Mouse (Mus musculus) kidney, postnatal 0 days (tissue): ENCODE results near the gene Npb. TPM values are rescaled to one million over a fixed set of nuclear protein-coding genes. Genes with fewer than 3 reads are reported as not detected.
A peak's percentile ranks its signal among the peaks of the same experiment; 100 is the strongest.

ENCODE experiments used
- ATAC-seq: fragments of 200-750 bp; cut with Nextera tagmentation; replicated peaks from 2 replicates; pipeline ENCODE4 v1.8.0; 2017; ENCODE audit warnings: low read depth, moderate number of reproducible peaks, moderate TSS enrichment, moderate library complexity; ENCODE audit not compliant: low FRiP score
- DNase-seq: peaks from one replicate; pipeline ENCODE4 v3.0.0-alpha.2; 2016; ENCODE audit warnings: low spot score
- H3K27ac ChIP-seq: fragments of 300-500 bp; sonication (generic); 2 replicates; pipeline ENCODE4 v1.5.1; 2014; ENCODE audit warnings: mild to moderate bottlenecking
- H3K27me3 ChIP-seq: fragments of 300-500 bp; sonication (generic); 2 replicates; pipeline ENCODE4 v1.6.1; 2014; ENCODE audit warnings: low read length, mixed read lengths; ENCODE audit not compliant: insufficient read depth
- H3K36me3 ChIP-seq: fragments of 300-500 bp; sonication (generic); 2 replicates; pipeline ENCODE4 v1.6.1; 2014; ENCODE audit warnings: low read length, mixed read lengths; ENCODE audit not compliant: insufficient read depth
- H3K4me1 ChIP-seq: fragments of 300-500 bp; sonication (generic); replicated peaks from 2 replicates; pipeline ENCODE4 v1.6.1; 2014; ENCODE audit warnings: antibody characterized with exemption, low read length, mixed read lengths; ENCODE audit not compliant: insufficient read depth
- H3K4me2 ChIP-seq: fragments of 300-500 bp; sonication (generic); 2 replicates; pipeline ENCODE4 v1.6.1; 2014; ENCODE audit warnings: mild to moderate bottlenecking, low read length, moderate library complexity, mixed read lengths
- H3K4me3 ChIP-seq: fragments of 300-500 bp; sonication (generic); replicated peaks from 2 replicates; pipeline ENCODE4 v1.5.1; 2014; ENCODE audit warnings: low read depth, low read length
- H3K9ac ChIP-seq: fragments of 300-500 bp; sonication (generic); 2 replicates; pipeline ENCODE4 v1.6.1; 2014; ENCODE audit warnings: low read depth, low read length
- H3K9me3 ChIP-seq: fragments of 300-500 bp; sonication (generic); replicated peaks from 2 replicates; pipeline ENCODE4 v1.6.1; 2016; ENCODE audit warnings: low read length, inconsistent platforms, mixed read lengths
- CTCF ChIP-seq: IDR thresholded peaks from 2 replicates; pipeline ENCODE4 v1.5.1; 2016; ENCODE audit warnings: antibody characterized with exemption, low read depth, mild to moderate bottlenecking, moderate library complexity
- WGBS: fragments of 180-500 bp; shearing (Covaris S2); extraction: QIAGEN DNeasy Blood & Tissue Kit; methylation state at CpG from one replicate; pipeline ENCODE4 v1.1.7; 2014; 5-methylcytosine and 5-hydroxymethylcytosine counted together
- microRNA-seq: library from miRNA; unstranded; fragments of <30 nt; microRNA quantifications from one replicate; pipeline ENCODE4, GENCODE M21; 2016
- polyA plus RNA-seq: library from polyadenylated mRNA; unstranded; fragments of >200 nt; fragmentation: Nextera tagmentation; extraction: Ambion mirVana; gene quantifications from 2 replicates; pipeline ENCODE4 v1.2.1, GENCODE M21; 2015

Npb gene
- polyA plus RNA-seq, 1 experiment from 2014 or later, result 51.4 TPM

DNA sequence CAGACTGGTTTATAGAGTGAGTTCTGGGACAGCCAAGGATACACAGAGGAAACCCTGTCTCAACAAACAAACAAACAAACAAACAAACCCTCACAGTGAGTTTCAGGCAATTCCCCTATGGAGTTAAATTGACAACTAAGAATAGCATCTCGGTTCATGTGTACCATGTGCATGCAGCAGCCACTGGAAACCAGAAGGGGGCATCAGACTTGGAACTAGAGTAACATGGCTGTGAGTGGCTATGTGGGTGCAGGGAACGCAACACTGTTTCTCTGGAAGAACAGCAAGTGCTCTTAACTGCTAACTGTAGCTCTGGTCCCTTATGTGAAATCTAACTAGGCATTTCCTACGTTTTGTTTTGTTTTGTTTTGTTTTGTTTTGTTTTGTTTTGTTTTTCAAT lies 43.6 kb downstream of the Npb start:
- no peak for ATAC-seq
- 85% methylated on average over 3 of the region's 3 CpGs for WGBS

DNA sequence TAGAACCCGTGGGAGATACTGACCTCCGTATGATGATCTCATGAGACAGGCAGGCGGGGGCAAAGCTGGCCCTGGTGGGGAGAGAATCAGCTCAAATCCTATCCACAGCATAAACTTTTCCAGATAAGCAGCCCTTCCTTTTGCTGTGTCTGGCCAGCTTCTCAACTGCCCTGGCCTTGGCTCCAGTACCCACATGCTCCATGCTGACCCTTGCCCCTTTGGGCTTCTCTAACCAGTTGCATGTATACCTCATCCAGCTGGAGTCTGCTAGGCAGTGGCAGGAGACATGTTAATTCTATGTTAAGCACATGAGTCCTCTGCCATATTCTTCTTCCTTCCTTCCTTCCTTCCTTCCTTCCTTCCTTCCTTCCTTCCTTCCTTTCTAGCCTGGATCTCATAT lies 46.5 kb downstream of the Npb start:
- Histone ChIP-seq H3K27ac (no peak overlapping the region), H3K36me3 (no peaks in the 10 kb centered on the region), H3K4me1 (no peaks in the 10 kb centered on the region), H3K4me3 (no peak overlapping the region), H3K27me3 (peaks cover 7% of the 10 kb centered on the region), H3K4me2 (no peak overlapping the region), H3K9me3 (no peaks in the 10 kb centered on the region), H3K9ac (no peak overlapping the region)
- DNase-seq (no peak), ATAC-seq (no peak)
- TF ChIP-seq CTCF, result no peak
- WGBS, result 73% methylated on average over 3 of the region's 3 CpGs

More for the DNA sequence above, 43.6 kb downstream of the Npb start:
- no peaks in the 10 kb centered on the region for H3K9me3 ChIP-seq
- H3K36me3 ChIP-seq, result no peaks in the 10 kb centered on the region
- no peak for DNase-seq
- no peak overlapping the region for H3K27ac ChIP-seq
- peaks cover 5% of the 10 kb centered on the region for H3K4me1 ChIP-seq
- no peaks in the 10 kb centered on the region for H3K27me3 ChIP-seq
- peak; percentile 42 for TF ChIP-seq CTCF
- H3K9ac ChIP-seq, result no peak overlapping the region
- no peak overlapping the region for H3K4me2 ChIP-seq
- no peak overlapping the region for H3K4me3 ChIP-seq

DNA sequence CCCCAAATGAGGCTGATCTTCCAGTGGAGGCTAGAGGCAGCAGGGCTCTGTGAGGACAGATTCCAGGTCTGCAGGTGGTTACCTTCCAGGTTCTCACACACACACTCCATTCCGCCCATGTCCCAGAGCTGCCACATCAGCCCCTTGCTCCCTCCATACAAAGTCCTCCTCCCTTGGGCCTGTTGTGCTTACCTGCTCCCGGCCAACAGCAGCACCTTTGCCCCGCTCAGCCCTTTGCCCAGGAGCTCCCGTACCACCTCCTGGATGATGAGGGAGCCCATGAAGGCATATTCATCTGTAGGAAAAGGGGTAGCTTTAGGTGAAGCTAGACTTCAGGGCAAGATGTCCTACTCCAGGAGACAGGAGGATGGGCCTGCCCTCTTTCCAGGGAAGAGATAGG lies 49.0 kb downstream of the Npb start:
- no peak for TF ChIP-seq CTCF
- WGBS, result 91% methylated on average over 4 of the region's 4 CpGs
- Histone ChIP-seq H3K9ac (no peak overlapping the region), H3K36me3 (no peaks in the 10 kb centered on the region), H3K4me3 (no peak overlapping the region), H3K9me3 (no peaks in the 10 kb centered on the region), H3K27ac (no peak overlapping the region), H3K27me3 (peaks cover 32% of the 10 kb centered on the region), H3K4me1 (peaks cover 4% of the 10 kb centered on the region; the same call in 1 of the 2 replicates), H3K4me2 (no peak overlapping the region)
- DNase-seq, result no peak
- no peak for ATAC-seq

Small RNAs within 50 kb of the gene (microRNA-seq; reads per million reads assigned to microRNA genes)
- 0.80 reads per million for gene Mir6936

Other genes starting within 250 kb of the Npb start
- gene Fscn2, start 246.9 kb upstream of the Npb start, polyA plus RNA-seq, result 1.3 and 1.5 TPM in 2 replicates
- gene Faap100, start 229.7 kb upstream of the Npb start, polyA plus RNA-seq, result 21.9 and 26.6 TPM in 2 replicates
- 21.0 and 23.3 TPM in 2 replicates for gene Nploc4, start 170.8 kb upstream of the Npb start, polyA plus RNA-seq
- gene Tspan10, start 165.8 kb upstream of the Npb start, polyA plus RNA-seq, result not detected in 2 replicates
- 0.17 and 0.36 TPM in 2 replicates for gene Pde6g, start 155.0 kb upstream of the Npb start, polyA plus RNA-seq
- 24.3 and 30.3 TPM in 2 replicates for gene Oxld1, start 150.4 kb upstream of the Npb start, polyA plus RNA-seq
- 26.3 and 29.5 TPM in 2 replicates for gene Ccdc137, start 150.4 kb upstream of the Npb start, polyA plus RNA-seq
- 32.7 and 35.1 TPM in 2 replicates for gene Arl16, start 140.9 kb upstream of the Npb start, polyA plus RNA-seq
- gene Mrpl12, start 123.9 kb upstream of the Npb start, polyA plus RNA-seq, result 218 and 224 TPM in 2 replicates
- gene Slc25a10, start 116.6 kb upstream of the Npb start, polyA plus RNA-seq, result 121 and 132 TPM in 2 replicates
- gene Gcgr, start 77.8 kb upstream of the Npb start, polyA plus RNA-seq, result 6.6 and 7.0 TPM in 2 replicates
- 218 and 227 TPM in 2 replicates for gene Mcrip1, start 58.8 kb upstream of the Npb start, polyA plus RNA-seq
- gene Ppp1r27, start 57.3 kb upstream of the Npb start, polyA plus RNA-seq, result 0.30 TPM in 1 of 2 replicates, not detected in the other
- 635 and 676 TPM in 2 replicates for gene P4hb, start 35.2 kb upstream of the Npb start, polyA plus RNA-seq
- 444 and 506 TPM in 2 replicates for gene Arhgdia, start 26.9 kb upstream of the Npb start, polyA plus RNA-seq
- gene Alyref, start 10.1 kb upstream of the Npb start, polyA plus RNA-seq, result 341 and 361 TPM in 2 replicates
- gene Anapc11, start 10.1 kb upstream of the Npb start, polyA plus RNA-seq, result 159 and 168 TPM in 2 replicates
- gene Pcyt2, start 9.5 kb downstream of the Npb start, polyA plus RNA-seq, result 116 and 118 TPM in 2 replicates
- gene Sirt7, start 16.8 kb downstream of the Npb start, polyA plus RNA-seq, result 38.8 and 41.6 TPM in 2 replicates
- 26.5 and 27.4 TPM in 2 replicates for gene Mafg, start 25.1 kb downstream of the Npb start, polyA plus RNA-seq
- 12.2 and 13.9 TPM in 2 replicates for gene Pycr1, start 35.3 kb downstream of the Npb start, polyA plus RNA-seq
- 0.24 and 0.28 TPM in 2 replicates for gene Myadml2, start 39.7 kb downstream of the Npb start, polyA plus RNA-seq
- 5.3 and 7.4 TPM in 2 replicates for gene Notum, start 52.7 kb downstream of the Npb start, polyA plus RNA-seq
- 122 TPM in 2 replicates for gene Aspscr1, start 64.5 kb downstream of the Npb start, polyA plus RNA-seq
- gene Cenpx, start 105.3 kb downstream of the Npb start, polyA plus RNA-seq, result 160 and 174 TPM in 2 replicates
- gene Lrrc45, start 105.4 kb downstream of the Npb start, polyA plus RNA-seq, result 31.3 and 33.5 TPM in 2 replicates
- gene Rac3, start 113.0 kb downstream of the Npb start, polyA plus RNA-seq, result 23.4 and 23.7 TPM in 2 replicates
- 112 and 123 TPM in 2 replicates for gene Dcxr, start 118.8 kb downstream of the Npb start, polyA plus RNA-seq
- 1.8 and 3.6 TPM in 2 replicates for gene Cbr2, start 123.6 kb downstream of the Npb start, polyA plus RNA-seq
- gene Hmga1b, start 154.3 kb downstream of the Npb start, polyA plus RNA-seq, result 2.6 and 4.5 TPM in 2 replicates
- gene Rfng, start 175.7 kb downstream of the Npb start, polyA plus RNA-seq, result 32.4 and 32.6 TPM in 2 replicates
- gene Gps1, start 175.8 kb downstream of the Npb start, polyA plus RNA-seq, result 158 and 170 TPM in 2 replicates
- gene Dus1l, start 187.9 kb downstream of the Npb start, polyA plus RNA-seq, result 66.0 and 73.0 TPM in 2 replicates
- gene Fasn, start 216.1 kb downstream of the Npb start, polyA plus RNA-seq, result 19.8 and 19.9 TPM in 2 replicates